Mouse (Mus musculus) heart, postnatal 0 days (tissue): ENCODE results near the gene Nav1.

ENCODE experiments used
- CTCF ChIP-seq: IDR thresholded peaks from 2 replicates; pipeline ENCODE4 v1.5.1; 2016; ENCODE audit warnings: antibody characterized with exemption, control low read depth, low read depth
- EP300 ChIP-seq: IDR thresholded peaks from 2 replicates; pipeline ENCODE4 v1.6.1; 2016; ENCODE audit warnings: antibody characterized with exemption, low read depth

DNA sequence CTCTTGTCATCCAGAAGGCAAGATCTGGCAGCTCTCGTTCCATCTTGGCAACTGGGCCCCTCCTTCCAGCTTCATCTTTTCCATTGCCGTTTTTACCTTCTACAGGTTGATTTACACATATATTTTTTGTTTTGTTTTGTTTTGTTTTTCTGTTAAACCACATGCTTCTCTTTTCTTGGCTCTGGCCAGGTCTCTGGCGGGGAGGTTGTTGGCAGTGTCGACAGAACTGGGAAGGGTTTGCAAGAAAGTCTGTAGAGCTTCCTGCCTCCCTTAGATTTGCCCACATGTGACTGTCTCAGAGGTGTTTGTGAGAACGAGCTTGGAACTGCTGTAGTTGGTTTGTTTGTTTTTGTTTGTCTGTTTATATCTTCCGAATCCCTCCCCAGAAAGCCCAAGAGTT lies 166.1 kb downstream of the Nav1 start:
- TF ChIP-seq CTCF (no peak), EP300 (no peak)
